Mouse (Mus musculus) heart, embryonic 11.5 days (tissue): ENCODE data around the gene Myrf. TPM values are rescaled to one million over a fixed set of nuclear protein-coding genes. Genes with fewer than 3 reads are reported as not detected.
A peak's percentile ranks its signal among the peaks of the same experiment; 100 is the strongest.

ENCODE experiments used
- ATAC-seq: fragments of 200-750 bp; cut with Nextera tagmentation; replicated peaks from 2 replicates; pipeline ENCODE4 v1.8.0; 2017; ENCODE audit warnings: moderate library complexity; ENCODE audit not compliant: insufficient number of reproducible peaks, low FRiP score, low TSS enrichment
- H3K27ac ChIP-seq: fragments of 300-500 bp; sonication (generic); 2 replicates; pipeline ENCODE4 v1.5.1; 2014; ENCODE audit warnings: mild to moderate bottlenecking, low read depth, low read length
- H3K27me3 ChIP-seq: fragments of 300-500 bp; sonication (generic); 2 replicates; pipeline ENCODE4 v1.6.1; 2014; ENCODE audit warnings: mild to moderate bottlenecking, low read length, mixed read lengths; ENCODE audit not compliant: control insufficient read depth, insufficient read depth
- H3K36me3 ChIP-seq: fragments of 300-500 bp; sonication (generic); 2 replicates; pipeline ENCODE4 v1.6.1; 2014; ENCODE audit warnings: mild to moderate bottlenecking, low read length, moderate library complexity, mixed read lengths; ENCODE audit not compliant: control insufficient read depth, insufficient read depth
- H3K4me1 ChIP-seq: fragments of 300-500 bp; sonication (generic); 2 replicates; pipeline ENCODE4 v1.6.1; 2014; ENCODE audit warnings: low read length; ENCODE audit not compliant: control insufficient read depth, insufficient read depth
- H3K4me2 ChIP-seq: fragments of 300-500 bp; sonication (generic); 2 replicates; pipeline ENCODE4 v1.6.1; 2014; ENCODE audit warnings: mild to moderate bottlenecking, moderate library complexity
- H3K4me3 ChIP-seq: fragments of 300-500 bp; sonication (generic); 2 replicates; pipeline ENCODE4 v1.5.1; 2014; ENCODE audit warnings: low read depth, low read length
- H3K9ac ChIP-seq: fragments of 300-500 bp; sonication (generic); 2 replicates; pipeline ENCODE4 v1.6.1; 2014; ENCODE audit warnings: mild to moderate bottlenecking, low read depth, low read length, moderate library complexity
- H3K9me3 ChIP-seq: fragments of 300-500 bp; sonication (generic); replicated peaks from 2 replicates; pipeline ENCODE4 v1.6.1; 2016; ENCODE audit warnings: low read length; ENCODE audit not compliant: control insufficient read depth
- WGBS: fragments of 180-500 bp; shearing (Covaris S2); extraction: QIAGEN DNeasy Blood & Tissue Kit; methylation state at CpG from one replicate; pipeline ENCODE4 v1.1.7; 2014; ENCODE audit not compliant: insufficient replicate concordance; 5-methylcytosine and 5-hydroxymethylcytosine counted together
- polyA plus RNA-seq: library from polyadenylated mRNA; unstranded; fragments of >200 nt; fragmentation: Nextera tagmentation; extraction: Ambion mirVana; gene quantifications from 2 replicates; pipeline ENCODE4 v1.2.1, GENCODE M21; 2014

The Myrf gene
- polyA plus RNA-seq, 1 experiment from 2014 or later = 23.0 TPM

- H3K4me2 ChIP-seq = peak overlapping the region; percentile 40; the same call in 1 of the 2 replicates
- H3K4me1 ChIP-seq = peaks cover 43% of the 10 kb centered on the region
- H3K27ac ChIP-seq = peak overlapping the region; percentile 30; the same call in 1 of the 2 replicates
- peak overlapping the region; percentile 24; the same call in 1 of the 2 replicates for H3K9ac ChIP-seq
- H3K9me3 ChIP-seq = no peaks in the 10 kb centered on the region
- H3K36me3 ChIP-seq = no peaks in the 10 kb centered on the region
- 23% methylated on average over 5 of the region's 5 CpGs for WGBS
- H3K4me3 ChIP-seq = no peak overlapping the region
- ATAC-seq = no peak
- H3K27me3 ChIP-seq = 0 out of 2 replicates have a peak, but pooled peaks cover under 1% of the 10 kb centered on the region
These were observed 37.2 kb upstream of the Myrf start for GRCm38 (mm10) chr19:10277759-10278158.

- H3K4me3 ChIP-seq = no peak overlapping the region
- 4% methylated on average over 17 of the region's 17 CpGs for WGBS
- no peaks in the 10 kb centered on the region for H3K36me3 ChIP-seq
- H3K27me3 ChIP-seq = no peaks in the 10 kb centered on the region; the same call in 1 of the 2 replicates
- H3K27ac ChIP-seq = peak overlapping the region; percentile 30; the same call in 1 of the 2 replicates
- peak overlapping the region; percentile 40; the same call in 1 of the 2 replicates for H3K4me2 ChIP-seq
- no peaks in the 10 kb centered on the region for H3K9me3 ChIP-seq
- peak overlapping the region; percentile 24; the same call in 1 of the 2 replicates for H3K9ac ChIP-seq
- peaks cover 47% of the 10 kb centered on the region for H3K4me1 ChIP-seq
- ATAC-seq = no peak
These were observed 36.8 kb upstream of the Myrf start for GRCm38 (mm10) chr19:10277331-10277730.

GRCm38 (mm10) chr19:10276483-10277144 is 36.1 kb upstream of the Myrf start:
- Histone ChIP-seq H3K36me3 (no peaks in the 10 kb centered on the region), H3K4me1 (peaks cover 47% of the 10 kb centered on the region), H3K4me2 (no peak overlapping the region), H3K4me3 (no peak overlapping the region), H3K27me3 (no peaks in the 10 kb centered on the region; the same call in 1 of the 2 replicates), H3K27ac (no peak overlapping the region), H3K9ac (no peak overlapping the region), H3K9me3 (no peaks in the 10 kb centered on the region)
- ATAC-seq = no peak
- 63% methylated on average over 12 of the region's 12 CpGs for WGBS

- Histone ChIP-seq H3K36me3 (no peaks in the 10 kb centered on the region), H3K9me3 (no peaks in the 10 kb centered on the region), H3K4me2 (no peak overlapping the region), H3K27ac (no peak overlapping the region), H3K4me3 (no peak overlapping the region), H3K9ac (no peak overlapping the region), H3K27me3 (no peaks in the 10 kb centered on the region; the same call in none of the 2 replicates), H3K4me1 (peaks cover 35% of the 10 kb centered on the region)
- 31% methylated on average over 5 of the region's 5 CpGs for WGBS
- ATAC-seq = no peak
These were observed 33.5 kb upstream of the Myrf start for GRCm38 (mm10) chr19:10274056-10274455.

- H3K4me2 ChIP-seq = peak overlapping the region; percentile 39; the same call in 1 of the 2 replicates
- peak overlapping the region; percentile 35; the same call in 1 of the 2 replicates for H3K27ac ChIP-seq
- H3K27me3 ChIP-seq = no peaks in the 10 kb centered on the region; the same call in none of the 2 replicates
- H3K4me3 ChIP-seq = no peak overlapping the region
- 21% methylated on average over 11 of the region's 11 CpGs for WGBS
- peaks cover 31% of the 10 kb centered on the region for H3K4me1 ChIP-seq
- peak overlapping the region; percentile 34; the same call in 1 of the 2 replicates for H3K9ac ChIP-seq
- no peaks in the 10 kb centered on the region for H3K36me3 ChIP-seq
- no peak; the same call in 1 of the 2 replicates for ATAC-seq
- H3K9me3 ChIP-seq = no peaks in the 10 kb centered on the region
These were observed 32.2 kb upstream of the Myrf start for GRCm38 (mm10) chr19:10272746-10273145.

GRCm38 (mm10) chr19:10271592-10271991 is 31.0 kb upstream of the Myrf start:
- Histone ChIP-seq H3K9ac (no peak overlapping the region), H3K27ac (no peak overlapping the region), H3K36me3 (no peaks in the 10 kb centered on the region), H3K4me1 (peaks cover 28% of the 10 kb centered on the region), H3K4me3 (no peak overlapping the region), H3K27me3 (no peaks in the 10 kb centered on the region; the same call in none of the 2 replicates), H3K4me2 (no peak overlapping the region), H3K9me3 (no peaks in the 10 kb centered on the region)
- no peak for ATAC-seq
- WGBS = 79% methylated on average over 7 of the region's 7 CpGs

- Histone ChIP-seq H3K4me3 (no peak overlapping the region), H3K9me3 (no peaks in the 10 kb centered on the region), H3K4me1 (peaks cover 29% of the 10 kb centered on the region), H3K9ac (no peak overlapping the region), H3K4me2 (no peak overlapping the region), H3K27me3 (no peaks in the 10 kb centered on the region; the same call in none of the 2 replicates), H3K36me3 (no peaks in the 10 kb centered on the region), H3K27ac (no peak overlapping the region)
- WGBS = 72% methylated on average over 5 of the region's 5 CpGs
- no peak for ATAC-seq
These were observed 29.8 kb upstream of the Myrf start for GRCm38 (mm10) chr19:10270356-10270755.

GRCm38 (mm10) chr19:10268851-10269250 is 28.3 kb upstream of the Myrf start:
- no peak for ATAC-seq
- H3K36me3 ChIP-seq = no peaks in the 10 kb centered on the region
- no peak overlapping the region for H3K4me3 ChIP-seq
- H3K4me1 ChIP-seq = peaks cover 25% of the 10 kb centered on the region
- H3K27ac ChIP-seq = no peak overlapping the region
- H3K27me3 ChIP-seq = peaks cover 7% of the 10 kb centered on the region
- H3K4me2 ChIP-seq = no peak overlapping the region
- no peaks in the 10 kb centered on the region for H3K9me3 ChIP-seq
- 80% methylated on average over 15 of the region's 15 CpGs for WGBS
- no peak overlapping the region for H3K9ac ChIP-seq
